Mouse (Mus musculus): Measurements from ENCODE around the gene Cox6a2.

DNA sequence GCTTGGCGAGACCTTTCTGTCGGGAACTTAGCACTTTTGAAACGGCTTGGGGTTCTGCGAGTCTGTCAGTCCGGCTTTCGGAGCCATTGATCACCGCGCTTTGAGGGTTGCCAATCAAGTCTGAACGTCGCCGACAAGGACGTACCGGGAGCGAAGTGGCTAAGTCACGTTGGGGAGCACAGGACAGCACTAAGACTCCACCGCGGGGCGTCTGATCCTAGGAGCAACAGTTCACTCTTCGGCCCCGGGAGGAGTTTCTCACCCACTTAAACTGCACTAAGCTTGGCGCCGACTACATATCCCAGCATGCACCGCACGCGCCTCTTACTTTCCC, 31.4 kb upstream of the Cox6a2 start:
- TF ChIP-seq CTCF (IDR thresholded peaks at IDR 0.05; ENCODE audit: low read depth) = no peak
- peak; percentile 28; the same call in 1 of the 2 replicates for TF ChIP-seq EP300 (IDR thresholded peaks at IDR 0.05; ENCODE audit: low read depth)
